Mouse (Mus musculus) CH12.LX (cell line): ENCODE data around the gene AI854703. TPM values are rescaled to one million over a fixed set of nuclear protein-coding genes. Genes with fewer than 3 reads are reported as not detected.

Experiments used
- DNase-seq: peaks from one replicate; pipeline ENCODE4 v3.0.0-alpha.2; 2013; ENCODE audit errors: extremely low read depth
- H3K27ac ChIP-seq: 2 replicates; pipeline ENCODE4 v1.5.1; 2012; ENCODE audit warnings: low read depth, mild to moderate bottlenecking, control low read depth, moderate library complexity; ENCODE audit not compliant: insufficient read depth
- H3K27me3 ChIP-seq: replicated peaks from 2 replicates; pipeline ENCODE3; 2012; ENCODE audit warnings: inconsistent platforms
- H3K36me3 ChIP-seq, 2 experiments: replicated peaks in 1 of 2; 2 replicates each; pipeline versions ENCODE3 to v1.6.1; 2012; ENCODE audit warnings: inconsistent platforms in 1 of 2, low read length in 1 of 2, mild to moderate bottlenecking in 1 of 2, mixed read lengths in 1 of 2, moderate library complexity in 1 of 2; ENCODE audit not compliant: control insufficient read depth in 1 of 2, insufficient read depth in 1 of 2
- H3K4me1 ChIP-seq, 2 experiments: 2 replicates each; pipeline ENCODE4 v1.6.1; 2012; ENCODE audit warnings: inconsistent platforms in 1 of 2, moderate library complexity in 1 of 2; ENCODE audit not compliant: insufficient read depth in 2 of 2, control insufficient read depth in 1 of 2
- H3K4me2 ChIP-seq: 2 replicates; pipeline ENCODE4 v1.6.1; 2012; ENCODE audit warnings: low read depth, mild to moderate bottlenecking, control low read depth; ENCODE audit not compliant: poor library complexity, insufficient read depth, severe bottlenecking
- H3K4me3 ChIP-seq, 3 experiments: fragments of 150-350 bp in 1 of 3; sonication (generic) in 1 of 3; replicated peaks in 1 of 3; 2 replicates each; pipeline versions ENCODE3 to v1.5.1; 2011 to 2012; ENCODE audit warnings: low read depth in 2 of 3, low read length in 2 of 3, mild to moderate bottlenecking in 2 of 3, moderate library complexity in 2 of 3, control low read depth in 1 of 3, improper control_type of control experiment in 1 of 3, inconsistent platforms in 1 of 3, mixed read lengths in 1 of 3; ENCODE audit not compliant: poor library complexity in 1 of 3
- H3K79me2 ChIP-seq: replicated peaks from 2 replicates; pipeline ENCODE4 v1.6.1; 2012; ENCODE audit warnings: mild to moderate bottlenecking, moderate library complexity; ENCODE audit not compliant: control insufficient read depth, poor library complexity, insufficient read depth, severe bottlenecking; ENCODE audit errors: extremely low read depth
- H3K9ac ChIP-seq: 2 replicates; pipeline ENCODE4 v1.6.1; 2012; ENCODE audit warnings: low read depth, mild to moderate bottlenecking, control low read depth, moderate library complexity; ENCODE audit not compliant: insufficient read depth
- H3K9me3 ChIP-seq: replicated peaks from 2 replicates; pipeline ENCODE3; 2012; ENCODE audit warnings: low read length, inconsistent platforms, mixed read lengths
- BHLHE40 ChIP-seq: IDR thresholded peaks from 2 replicates; pipeline ENCODE4 v1.6.1; 2011; ENCODE audit warnings: mild to moderate bottlenecking, low read depth, low read length, improper control_type of control experiment
- CHD2 ChIP-seq: IDR thresholded peaks from 2 replicates; pipeline ENCODE4 v1.6.1; 2011; ENCODE audit warnings: low read length, improper control_type of control experiment
- CTCF ChIP-seq, 2 experiments: IDR thresholded peaks in 1 of 2; conservative IDR thresholded peaks in 1 of 2; 2 replicates each; pipeline ENCODE4 v1.5.1; 2011 to 2012; ENCODE audit warnings: low read depth in 2 of 2, low read length in 2 of 2, improper control_type of control experiment in 1 of 2, inconsistent platforms in 1 of 2, mild to moderate bottlenecking in 1 of 2, moderate library complexity in 1 of 2
- EP300 ChIP-seq: IDR thresholded peaks from 2 replicates; pipeline ENCODE4 v1.6.1; 2011; ENCODE audit warnings: low read length, improper control_type of control experiment
- ETS1 ChIP-seq: conservative IDR thresholded peaks from 2 replicates; pipeline ENCODE4 v1.6.1; 2012; ENCODE audit warnings: low read depth, mild to moderate bottlenecking, inconsistent platforms, low read length, improper control_type of control experiment, moderate library complexity
- GABPA ChIP-seq: IDR thresholded peaks from 2 replicates; pipeline ENCODE4 v1.6.1; 2012; ENCODE audit warnings: low read depth, low read length, improper control_type of control experiment, inconsistent platforms; ENCODE audit not compliant: insufficient replicate concordance
- IRF4 ChIP-seq: IDR thresholded peaks from 2 replicates; pipeline ENCODE4 v1.6.1; 2014; ENCODE audit warnings: low read depth, mild to moderate bottlenecking, inconsistent platforms, low read length, improper control_type of control experiment
- JUN ChIP-seq: IDR thresholded peaks from 2 replicates; pipeline ENCODE4 v1.6.1; 2011; ENCODE audit warnings: low read depth, mild to moderate bottlenecking, low read length, improper control_type of control experiment, moderate library complexity; ENCODE audit not compliant: insufficient read depth
- JUND ChIP-seq: conservative IDR thresholded peaks from 2 replicates; pipeline ENCODE4 v1.6.1; 2011; ENCODE audit warnings: low read depth, low read length, improper control_type of control experiment
- KAT2A ChIP-seq: IDR thresholded peaks from 2 replicates; pipeline ENCODE4 v1.6.1; 2012; ENCODE audit warnings: low read length, improper control_type of control experiment, inconsistent platforms; ENCODE audit not compliant: insufficient replicate concordance
- MAFK ChIP-seq: IDR thresholded peaks from 2 replicates; pipeline ENCODE4 v1.6.1; 2011; ENCODE audit warnings: low read length, improper control_type of control experiment; ENCODE audit not compliant: insufficient replicate concordance
- MAX ChIP-seq: IDR thresholded peaks from 2 replicates; pipeline ENCODE4 v1.6.1; 2011; ENCODE audit warnings: low read length, improper control_type of control experiment
- MAZ ChIP-seq: IDR thresholded peaks from 2 replicates; pipeline ENCODE4 v1.6.1; 2012; ENCODE audit warnings: low read depth, mild to moderate bottlenecking, inconsistent platforms, low read length, improper control_type of control experiment, moderate library complexity
- MEF2A ChIP-seq: IDR thresholded peaks from 2 replicates; pipeline ENCODE4 v1.6.1; 2014; ENCODE audit warnings: low read depth, mild to moderate bottlenecking, inconsistent platforms, low read length, improper control_type of control experiment, borderline replicate concordance
- MYC ChIP-seq: IDR thresholded peaks from 2 replicates; pipeline ENCODE4 v1.6.1; 2011; ENCODE audit warnings: low read depth, mild to moderate bottlenecking, improper control_type of control experiment, low read length
- NELFE ChIP-seq: IDR thresholded peaks from 2 replicates; pipeline ENCODE4 v1.6.1; 2011; ENCODE audit warnings: low read depth, low read length, improper control_type of control experiment
- NRF1 ChIP-seq: IDR thresholded peaks from 2 replicates; pipeline ENCODE4 v1.6.1; 2014; ENCODE audit warnings: low read depth, mild to moderate bottlenecking, inconsistent platforms, low read length, improper control_type of control experiment, moderate library complexity
- PAX5 ChIP-seq: IDR thresholded peaks from 2 replicates; pipeline ENCODE4 v1.6.1; 2012; ENCODE audit warnings: low read length, inconsistent platforms, mixed read lengths
- POLR2A ChIP-seq: IDR thresholded peaks from 2 replicates; pipeline ENCODE4 v1.6.1; 2011; ENCODE audit warnings: low read depth, mild to moderate bottlenecking, improper control_type of control experiment, low read length
- POLR2AphosphoS2 ChIP-seq: IDR thresholded peaks from 2 replicates; pipeline ENCODE4 v1.6.1; 2011; ENCODE audit warnings: low read depth, low read length, improper control_type of control experiment
- RAD21 ChIP-seq: IDR thresholded peaks from 2 replicates; pipeline ENCODE4 v1.6.1; 2011; ENCODE audit warnings: low read depth, mild to moderate bottlenecking, low read length, improper control_type of control experiment, moderate library complexity
- RCOR1 ChIP-seq: conservative IDR thresholded peaks from 2 replicates; pipeline ENCODE4 v1.6.1; 2012; ENCODE audit warnings: low read depth, mild to moderate bottlenecking, inconsistent platforms, low read length, improper control_type of control experiment
- SIN3A ChIP-seq: IDR thresholded peaks from 2 replicates; pipeline ENCODE4 v1.6.1; 2012; ENCODE audit warnings: low read length, improper control_type of control experiment, inconsistent platforms
- SMC3 ChIP-seq: IDR thresholded peaks from 2 replicates; pipeline ENCODE4 v1.6.1; 2011; ENCODE audit warnings: low read depth, low read length, improper control_type of control experiment
- TBP ChIP-seq: conservative IDR thresholded peaks from 2 replicates; pipeline ENCODE4 v1.6.1; 2011; ENCODE audit warnings: low read depth, low read length, improper control_type of control experiment
- TCF12 ChIP-seq: IDR thresholded peaks from 2 replicates; pipeline ENCODE4 v1.6.1; 2014; ENCODE audit warnings: low read depth, mild to moderate bottlenecking, inconsistent platforms, low read length, improper control_type of control experiment
- UBTF ChIP-seq: IDR thresholded peaks from 2 replicates; pipeline ENCODE4 v1.6.1; 2012; ENCODE audit warnings: low read depth, mild to moderate bottlenecking, inconsistent platforms, low read length, improper control_type of control experiment, moderate library complexity
- USF1 ChIP-seq: IDR thresholded peaks from 2 replicates; pipeline ENCODE4 v1.6.1; 2014; ENCODE audit warnings: low read depth, mild to moderate bottlenecking, inconsistent platforms, low read length, improper control_type of control experiment
- USF2 ChIP-seq: conservative IDR thresholded peaks from 2 replicates; pipeline ENCODE4 v1.6.1; 2011; ENCODE audit warnings: low read depth, low read length, improper control_type of control experiment
- ZC3H11A ChIP-seq: IDR thresholded peaks from 2 replicates; pipeline ENCODE4 v1.6.1; 2012; ENCODE audit warnings: low read depth, mild to moderate bottlenecking, inconsistent platforms, low read length, improper control_type of control experiment
- ZMIZ1 ChIP-seq: IDR thresholded peaks from 2 replicates; pipeline ENCODE4 v1.6.1; 2012; ENCODE audit warnings: low read depth, mild to moderate bottlenecking, inconsistent platforms, low read length, improper control_type of control experiment
- ZNF384 ChIP-seq: IDR thresholded peaks from 2 replicates; pipeline ENCODE4 v1.6.1; 2012; ENCODE audit warnings: low read depth, low read length, improper control_type of control experiment, inconsistent platforms
- dilution Hi-C: fragments of 300-500 bp; cut with MboI; formaldehyde crosslinking; loops from 2 replicates; pipeline ENCODE4 v1.14.3; 2020; ENCODE audit warnings: low sequenced_read_pairs; ENCODE audit not compliant: extremely low pct_unique_long_range_greater_than_20kb, extremely low pct_ligation_motif_present
- in situ Hi-C: fragments of 300-500 bp; cut with MboI; formaldehyde crosslinking; loops from 3 replicates; pipeline ENCODE4 v1.14.3; 2019; ENCODE audit warnings: low sequenced_read_pairs, low pct_ligation_motif_present, low pct_unique_long_range_greater_than_20kb, mixed read lengths
- polyA plus RNA-seq: library from polyadenylated mRNA; unstranded; fragments of >175 nt; gene quantifications from 2 replicates; pipeline ENCODE4 v1.2.1, GENCODE M21; 2012; ENCODE audit warnings: low read depth; ENCODE audit not compliant: insufficient read length
- total RNA-seq, 2 experiments: library from RNA; depleted of rRNA; stranded (reverse); fragments of 300-350 nt in 1 of 2; fragments of >200 nt in 1 of 2; gene quantifications; 2 replicates each; pipeline ENCODE4 v1.2.3; 2012 to 2014

AI854703 gene
- total and polyA plus RNA-seq, 3 experiments: 2.1 to 5.3 (median 4.8) TPM

- no peak for DNase-seq
- no peak for TF ChIP-seq SMC3
- no peak for TF ChIP-seq POLR2AphosphoS2
- TF ChIP-seq TCF12: no peak
- no peak for TF ChIP-seq CHD2
- no peak for TF ChIP-seq USF2
- no peak for TF ChIP-seq SIN3A
- H3K9ac ChIP-seq: no peak overlapping the region
- peaks cover 2% of the 10 kb centered on the region for H3K9me3 ChIP-seq
- no peaks in the 10 kb centered on the region for H3K79me2 ChIP-seq
- H3K27me3 ChIP-seq: no peaks in the 10 kb centered on the region
- H3K4me2 ChIP-seq: no peak overlapping the region
- dilution Hi-C loops: no loop called here
- H3K36me3 ChIP-seq: no peaks in the 10 kb centered on the region
- no peak overlapping the region for H3K27ac ChIP-seq
- in situ Hi-C loops: no loop called here
- H3K4me1 ChIP-seq: peaks cover 3 to 29% of the 10 kb centered on the region in 2 experiments
- no peak overlapping the region for H3K4me3 ChIP-seq
These were observed 45.3 kb upstream of the AI854703 start for GRCm38 (mm10) chr6:48581257-48581656.

- H3K36me3 ChIP-seq: no peaks in the 10 kb centered on the region
- H3K79me2 ChIP-seq: no peaks in the 10 kb centered on the region
- H3K9ac ChIP-seq: no peak overlapping the region
- DNase-seq: peak; percentile 74
- H3K4me2 ChIP-seq: no peak overlapping the region
- TF ChIP-seq MEF2A: no peak
- no peak for TF ChIP-seq NELFE
- peak; percentile 7; the same call in 1 of the 2 replicates for TF ChIP-seq ZC3H11A
- peak; percentile 83 for TF ChIP-seq SMC3
- TF ChIP-seq JUN: no peak
- no peak for TF ChIP-seq GABPA
- no peak for TF ChIP-seq CHD2
- TF ChIP-seq MYC: no peak
- no peak for TF ChIP-seq ETS1
- no peak for TF ChIP-seq MAX
- no peak for TF ChIP-seq ZMIZ1
- no peak for TF ChIP-seq JUND
- no peak for TF ChIP-seq RCOR1
- no peak for TF ChIP-seq IRF4
- no peak for TF ChIP-seq BHLHE40
- 0 out of 2 replicates have a peak, but pooled peaks have one; percentile 17 for TF ChIP-seq ZNF384
- TF ChIP-seq PAX5: no peak
- no peak for TF ChIP-seq TCF12
- TF ChIP-seq MAZ: no peak
- no peak for TF ChIP-seq USF1
- no peak for TF ChIP-seq NRF1
- TF ChIP-seq TBP: no peak
- TF ChIP-seq RAD21: peak; percentile 74
- TF ChIP-seq MAFK: no peak
- TF ChIP-seq UBTF: no peak
- no peak for TF ChIP-seq SIN3A
- TF ChIP-seq EP300: no peak
- no peak for TF ChIP-seq KAT2A
- peak; percentile 68 to 83 for TF ChIP-seq CTCF (conservative IDR thresholded peaks at IDR 0.05 in 1 of 2, IDR thresholded peaks at IDR 0.05 in 1 of 2; ENCODE audit: low read depth in 2 of 2, low read length in 2 of 2)
- no peak for TF ChIP-seq POLR2A
- TF ChIP-seq, all 38 proteins: peak for 5
- in situ Hi-C loops: no loop called here
- no peaks in the 10 kb centered on the region for H3K27me3 ChIP-seq
- peaks cover 3% of the 10 kb centered on the region for H3K9me3 ChIP-seq
- no peak overlapping the region for H3K27ac ChIP-seq
- peaks cover 3 to 29% of the 10 kb centered on the region in 2 experiments for H3K4me1 ChIP-seq
- dilution Hi-C loops: no loop called here
- no peak overlapping the region for H3K4me3 ChIP-seq
These were observed 44.5 kb upstream of the AI854703 start for GRCm38 (mm10) chr6:48582037-48582436.
